Mouse (Mus musculus) right cerebral cortex, postnatal 36 days (tissue): ENCODE results near the gene Pmfbp1.

Experiments
- DNase-seq, 2 experiments: peaks; one replicate each; pipeline ENCODE4 v3.0.0; 2022; ENCODE audit warnings: low spot score in 2 of 2, mixed read lengths in 1 of 2

The Pmfbp1 gene

GRCm38 (mm10) chr8:109591367-109591766 lies 97.5 kb downstream of the Pmfbp1 start:
- DNase-seq: no peak

- no peak for DNase-seq
Measured at GRCm38 (mm10) chr8:109592164-109592563, 98.3 kb downstream of the Pmfbp1 start.
